Mouse (Mus musculus) 416B (cell line): ENCODE data around the gene Thoc5.
A peak's percentile ranks its signal among the peaks of the same experiment; 100 is the strongest.

Source experiments
- DNase-seq: peaks from one replicate; pipeline ENCODE4 v3.0.0; 2011; ENCODE audit warnings: low read depth

Thoc5 gene

GRCm38 (mm10) chr11:4974376-4975122, 79.4 kb downstream of the Thoc5 start:
- DNase-seq, result peak; percentile 74

- peak; percentile 89 for DNase-seq
These were observed 80.5 kb downstream of the Thoc5 start for GRCm38 (mm10) chr11:4975623-4976022.
